In the genomic region with DNA sequence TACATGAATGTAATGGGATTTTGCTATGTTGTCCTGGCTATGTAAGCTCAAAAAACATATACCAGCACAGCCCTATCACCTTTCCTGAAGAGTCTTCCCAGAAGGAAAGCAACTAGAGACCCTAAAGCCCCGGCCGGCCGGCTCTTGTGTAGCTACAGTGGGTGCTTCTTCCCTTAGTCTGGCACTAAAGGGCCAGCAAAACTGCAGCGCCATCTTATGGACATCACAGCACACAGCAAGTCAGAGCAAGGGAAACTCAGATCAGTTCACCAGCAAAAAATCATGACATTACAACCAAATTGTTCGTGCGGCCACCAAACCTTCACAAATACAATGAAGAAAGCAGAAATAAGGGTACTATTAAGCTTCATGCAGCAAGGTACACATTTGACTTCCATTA, we compare ENCODE assay signal across 8 mouse cellular contexts.
A peak's percentile ranks its signal among the peaks of the same experiment; 100 is the strongest.
DNase-seq lines count a peak whose midpoint lies in the region; ATAC-seq and TF ChIP-seq lines count a peak whose summit lies in the region.

No protein-coding gene starts in this region.

- H3K36me3 ChIP-seq in liver, adult 2 months (ENCODE audit: control insufficient read depth, insufficient read depth, low read length) = 0 out of 2 replicates have a peak, but pooled peaks cover 1% of the 10 kb centered on the region
- no peaks in the 10 kb centered on the region for H3K36me3 ChIP-seq in liver, embryonic 11.5 days (ENCODE audit: control insufficient read depth, insufficient read depth, low read length)
- H3K36me3 ChIP-seq in heart, embryonic 12.5 days = peaks cover 14% of the 10 kb centered on the region; the same call in 1 of the 2 replicates

- no peak overlapping the region for H3K27ac ChIP-seq in liver, adult 2 months (replicated peaks; ENCODE audit: insufficient read depth, low read depth, low read length)
- no peak overlapping the region for H3K27ac ChIP-seq in liver, embryonic 11.5 days (ENCODE audit: low read depth, low read length)
- H3K27ac ChIP-seq in heart, embryonic 12.5 days (ENCODE audit: poor library complexity, severe bottlenecking) = 0 out of 2 replicates have a peak overlapping the region, but pooled peaks have one; percentile 2

- no peaks in the 10 kb centered on the region for H3K9me3 ChIP-seq in liver, embryonic 11.5 days (ENCODE audit: control insufficient read depth, low read length)
- H3K9me3 ChIP-seq in heart, embryonic 12.5 days (replicated peaks) = no peaks in the 10 kb centered on the region

- peak; percentile 39 for DNase-seq in liver, adult 2 months (ENCODE audit: extremely low read depth, low read depth, low spot score)
- no peak for DNase-seq in liver, embryonic 11.5 days (ENCODE audit: low spot score)
- peak; percentile 22 for DNase-seq in Muller cell, postnatal 12 days (ENCODE audit: inconsistent ontology term)
- DNase-seq in cerebellum, postnatal 36 days = peak; percentile 62 to 65
- DNase-seq in left cerebral cortex, postnatal 25 days (ENCODE audit: low spot score in 2 of 2) = peak; percentile 47 to 65
- peak; percentile 34 for DNase-seq in neural tube, embryonic 10.5 days (ENCODE audit: extremely low spot score, low spot score)

- TF ChIP-seq CTCF in liver, adult 2 months (IDR thresholded peaks at IDR 0.05; ENCODE audit: low read depth, low read length) = peak; percentile 73

- H3K4me2 ChIP-seq in liver, embryonic 11.5 days = no peak overlapping the region
- no peak overlapping the region for H3K4me2 ChIP-seq in heart, embryonic 12.5 days

- peaks cover 12% of the 10 kb centered on the region for H3K4me1 ChIP-seq in liver, adult 2 months (ENCODE audit: control insufficient read depth, insufficient read depth, low read length)
- 0 out of 2 replicates have a peak, but pooled peaks cover 2% of the 10 kb centered on the region for H3K4me1 ChIP-seq in liver, embryonic 11.5 days (replicated peaks; ENCODE audit: control insufficient read depth, insufficient read depth, low read length)
- peaks cover 36% of the 10 kb centered on the region for H3K4me1 ChIP-seq in heart, embryonic 12.5 days (replicated peaks)

- peaks cover 34% of the 10 kb centered on the region for H3K79me2 ChIP-seq in liver, adult 2 months (ENCODE audit: control insufficient read depth, insufficient read depth, low read length)

- intact Hi-C loops in left cerebral cortex, postnatal 25 days (cut with DNase I) = no loop called here

- H3K9ac ChIP-seq in liver, adult 2 months (ENCODE audit: low read depth, low read length) = no peak overlapping the region
- H3K9ac ChIP-seq in liver, embryonic 11.5 days (ENCODE audit: low read depth, low read length) = no peak overlapping the region
- no peak overlapping the region for H3K9ac ChIP-seq in heart, embryonic 12.5 days

- no peak for TF ChIP-seq POLR2A in liver, adult 2 months (IDR thresholded peaks at IDR 0.05; ENCODE audit: extremely low read depth, insufficient read depth, low read length)

- no peak for ATAC-seq in liver, embryonic 11.5 days (replicated peaks; ENCODE audit: low FRiP score)
- ATAC-seq in heart, embryonic 12.5 days (ENCODE audit: insufficient number of reproducible peaks, low FRiP score) = no peak
- no peak for ATAC-seq in erythroid progenitor cell, adult 5-6 weeks (replicated peaks; ENCODE audit: low FRiP score, poor library complexity, severe bottlenecking)

- no peak overlapping the region for H3K4me3 ChIP-seq in liver, adult 2 months (ENCODE audit: insufficient read depth, low read depth, low read length)
- H3K4me3 ChIP-seq in liver, embryonic 11.5 days (ENCODE audit: low read depth, low read length) = no peak overlapping the region
- no peak overlapping the region for H3K4me3 ChIP-seq in heart, embryonic 12.5 days

- 60% methylated on average over 6 of the region's 6 CpGs for WGBS in liver, adult 2 months
- WGBS in liver, embryonic 11.5 days = 55% methylated on average over 6 of the region's 6 CpGs
- WGBS in heart, embryonic 12.5 days = 51% methylated on average over 6 of the region's 6 CpGs

- H3K27me3 ChIP-seq in liver, adult 2 months (ENCODE audit: control insufficient read depth, insufficient read depth, low read length) = no peaks in the 10 kb centered on the region
- no peaks in the 10 kb centered on the region for H3K27me3 ChIP-seq in liver, embryonic 11.5 days (replicated peaks; ENCODE audit: control insufficient read depth, insufficient read depth, low read length)
- no peaks in the 10 kb centered on the region for H3K27me3 ChIP-seq in heart, embryonic 12.5 days (replicated peaks)
